Mouse (Mus musculus): Measurements from ENCODE around the gene Npw.

DNA sequence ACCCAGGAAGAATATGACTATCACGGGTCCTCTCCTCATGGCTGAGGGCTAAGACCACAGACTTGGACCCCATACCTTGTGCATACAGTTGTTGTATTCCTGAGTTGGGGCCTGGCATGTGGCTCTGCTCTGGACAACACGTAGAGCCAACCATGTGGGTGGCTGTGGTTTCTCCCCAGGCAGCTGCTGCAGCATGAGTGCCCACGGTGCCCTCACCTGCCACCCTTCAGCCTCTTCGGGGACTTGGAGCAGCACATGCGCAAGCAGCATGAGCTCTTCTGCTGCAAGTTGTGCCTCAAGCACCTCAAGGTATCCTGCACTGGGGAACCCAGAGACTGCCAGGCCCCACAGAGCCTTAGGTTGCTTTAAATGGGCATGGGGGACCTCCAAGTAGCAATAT is 18.6 kb upstream of the Npw start:
- no peak for TF ChIP-seq CTCF (IDR thresholded peaks at IDR 0.05; ENCODE audit: extremely low read depth, insufficient read depth, insufficient read length, insufficient replicate concordance)
- TF ChIP-seq POLR2A (IDR thresholded peaks at IDR 0.05; ENCODE audit: low read depth, low read length): no peak

Measured in spleen, adult 2 months (tissue).